Mouse (Mus musculus) stomach, embryonic 15.5 days (tissue): ENCODE measurements around the gene Plaa. TPM values are rescaled to one million over a fixed set of nuclear protein-coding genes. Genes with fewer than 3 reads are reported as not detected.

Experiments
- ATAC-seq: fragments of 200-750 bp; cut with Nextera tagmentation; 2 replicates; pipeline ENCODE4 v1.8.0; 2017; ENCODE audit warnings: low read depth, moderate number of reproducible peaks, moderate TSS enrichment; ENCODE audit not compliant: insufficient read depth, low FRiP score
- H3K27ac ChIP-seq: fragments of 300-500 bp; sonication (generic); 2 replicates; pipeline ENCODE4 v1.5.1; 2015; ENCODE audit warnings: mild to moderate bottlenecking, inconsistent platforms
- H3K27me3 ChIP-seq: fragments of 300-500 bp; sonication (generic); replicated peaks from 2 replicates; pipeline ENCODE4 v1.6.1; 2015; ENCODE audit warnings: inconsistent platforms
- H3K36me3 ChIP-seq: fragments of 300-500 bp; sonication (generic); 2 replicates; pipeline ENCODE4 v1.6.1; 2015; ENCODE audit warnings: inconsistent platforms
- H3K4me1 ChIP-seq: fragments of 300-500 bp; sonication (generic); 2 replicates; pipeline ENCODE4 v1.6.1; 2015; ENCODE audit warnings: inconsistent platforms
- H3K4me2 ChIP-seq: fragments of 300-500 bp; sonication (generic); 2 replicates; pipeline ENCODE4 v1.6.1; 2015; ENCODE audit warnings: mild to moderate bottlenecking, inconsistent platforms
- H3K4me3 ChIP-seq: fragments of 300-500 bp; sonication (generic); replicated peaks from 2 replicates; pipeline ENCODE4 v1.5.1; 2015; ENCODE audit warnings: inconsistent platforms
- H3K9ac ChIP-seq: fragments of 300-500 bp; sonication (generic); 2 replicates; pipeline ENCODE4 v1.6.1; 2015; ENCODE audit warnings: inconsistent platforms
- H3K9me3 ChIP-seq: fragments of 300-500 bp; sonication (generic); 2 replicates; pipeline ENCODE4 v1.6.1; 2016; ENCODE audit warnings: inconsistent platforms
- WGBS: fragments of 180-500 bp; shearing (Covaris S2); methylation state at CpG from one replicate; pipeline ENCODE4 v1.1.7; 2015; 5-methylcytosine and 5-hydroxymethylcytosine counted together
- polyA plus RNA-seq: library from polyadenylated mRNA; unstranded; fragments of >200 nt; fragmentation: Nextera tagmentation; extraction: Ambion mirVana; gene quantifications from 2 replicates; pipeline ENCODE4 v1.2.1, GENCODE M21; 2015

The Plaa gene
- polyA plus RNA-seq, 1 experiment from 2014 or later = 60.0 TPM

- no peaks in the 10 kb centered on the region for H3K27me3 ChIP-seq
- no peak for ATAC-seq
- 85% methylated on average over 7 of the region's 7 CpGs for WGBS
- no peak overlapping the region for H3K27ac ChIP-seq
- H3K9me3 ChIP-seq = no peaks in the 10 kb centered on the region
- H3K4me1 ChIP-seq = no peaks in the 10 kb centered on the region
- no peak overlapping the region for H3K9ac ChIP-seq
- 0 out of 2 replicates have a peak, but pooled peaks cover under 1% of the 10 kb centered on the region for H3K36me3 ChIP-seq
- H3K4me2 ChIP-seq = no peak overlapping the region
- H3K4me3 ChIP-seq = no peak overlapping the region
Observed at GRCm38 (mm10) chr4:94544321-94544720, 58.7 kb downstream of the Plaa start.

GRCm38 (mm10) chr4:94543041-94543440, 60.0 kb downstream of the Plaa start:
- Histone ChIP-seq H3K9ac (no peak overlapping the region), H3K27me3 (no peaks in the 10 kb centered on the region), H3K36me3 (0 out of 2 replicates have a peak, but pooled peaks cover 5% of the 10 kb centered on the region), H3K4me3 (no peak overlapping the region), H3K9me3 (no peaks in the 10 kb centered on the region), H3K4me1 (no peaks in the 10 kb centered on the region), H3K27ac (no peak overlapping the region), H3K4me2 (no peak overlapping the region)
- ATAC-seq = no peak
- WGBS = 88% methylated on average over 4 of the region's 4 CpGs

GRCm38 (mm10) chr4:94533205-94533604, 69.8 kb downstream of the Plaa start:
- H3K4me1 ChIP-seq = no peaks in the 10 kb centered on the region
- no peaks in the 10 kb centered on the region for H3K36me3 ChIP-seq
- no peak overlapping the region for H3K27ac ChIP-seq
- H3K4me3 ChIP-seq = no peak overlapping the region
- no peak overlapping the region for H3K4me2 ChIP-seq
- H3K27me3 ChIP-seq = no peaks in the 10 kb centered on the region
- H3K9ac ChIP-seq = no peak overlapping the region
- ATAC-seq = no peak
- H3K9me3 ChIP-seq = no peaks in the 10 kb centered on the region

GRCm38 (mm10) chr4:94529448-94529847, 73.6 kb downstream of the Plaa start:
- ATAC-seq = no peak
- Histone ChIP-seq H3K9ac (no peak overlapping the region), H3K4me2 (no peak overlapping the region), H3K27ac (no peak overlapping the region), H3K36me3 (no peaks in the 10 kb centered on the region), H3K4me3 (no peak overlapping the region), H3K27me3 (no peaks in the 10 kb centered on the region), H3K4me1 (no peaks in the 10 kb centered on the region), H3K9me3 (no peaks in the 10 kb centered on the region)
- WGBS = 100% methylated on average over 1 of the region's 1 CpGs

- Histone ChIP-seq H3K27me3 (no peaks in the 10 kb centered on the region), H3K9me3 (no peaks in the 10 kb centered on the region), H3K36me3 (no peaks in the 10 kb centered on the region), H3K4me2 (no peak overlapping the region), H3K4me3 (no peak overlapping the region), H3K4me1 (no peaks in the 10 kb centered on the region), H3K27ac (no peak overlapping the region), H3K9ac (no peak overlapping the region)
- ATAC-seq = no peak
Observed at GRCm38 (mm10) chr4:94523321-94523720, 79.7 kb downstream of the Plaa start.

GRCm38 (mm10) chr4:94517631-94518030, 85.4 kb downstream of the Plaa start:
- H3K4me3 ChIP-seq = no peak overlapping the region
- no peak overlapping the region for H3K27ac ChIP-seq
- H3K9ac ChIP-seq = no peak overlapping the region
- no peaks in the 10 kb centered on the region for H3K4me1 ChIP-seq
- WGBS = 65% methylated on average over 4 of the region's 4 CpGs
- H3K9me3 ChIP-seq = no peaks in the 10 kb centered on the region
- ATAC-seq = no peak
- no peak overlapping the region for H3K4me2 ChIP-seq
- no peaks in the 10 kb centered on the region for H3K27me3 ChIP-seq
- H3K36me3 ChIP-seq = 0 out of 2 replicates have a peak, but pooled peaks cover 4% of the 10 kb centered on the region

Other genes starting within 250 kb of the Plaa start
- gene Gm10306, start 46.7 kb downstream of the Plaa start, polyA plus RNA-seq = 0.40 TPM in 1 of 2 replicates, not detected in the other
- gene Caap1, start 46.4 kb downstream of the Plaa start, polyA plus RNA-seq = 17.4 and 19.0 TPM in 2 replicates
- gene Ift74, start 11.2 kb upstream of the Plaa start, polyA plus RNA-seq = 23.3 and 24.9 TPM in 2 replicates
- 0.93 and 0.94 TPM in 2 replicates for gene Lrrc19, start 46.9 kb upstream of the Plaa start, polyA plus RNA-seq
- 11.5 TPM in 2 replicates for gene Tek, start 136.0 kb upstream of the Plaa start, polyA plus RNA-seq